ENCODE assay signal across 26 mouse cellular contexts in genomic region chr9:96237391-96237790, GRCm38 (mm10). TPM values are rescaled to one million over a fixed set of nuclear protein-coding genes. Genes with fewer than 3 reads are reported as not detected.
DNase-seq lines count a peak whose midpoint lies in the region; ATAC-seq and TF ChIP-seq lines count a peak whose summit lies in the region.
"Had no signal": no experiment of that assay in that cellular context is flagged by ENCODE, and none has a peak within 500 bp of the region (broad histone marks: within the 10 kb centered on the region; RNA-seq: fewer than 3 reads in every experiment).

No protein-coding gene starts in this region.

- H3K4me1 ChIP-seq in liver, embryonic 13.5 days (replicated peaks): peaks cover 40% of the 10 kb centered on the region
- peaks cover 22 to 27% of the 10 kb centered on the region in 2 experiments for H3K4me1 ChIP-seq in liver, embryonic 14.5 days (replicated peaks; ENCODE audit: control insufficient read depth in 2 of 2, insufficient read depth in 2 of 2, low read length in 1 of 2)
- H3K4me1 ChIP-seq: embryonic facial prominence, embryonic 12.5 days; embryonic facial prominence, embryonic 15.5 days; hindbrain, embryonic 12.5 days; hindbrain, embryonic 15.5 days had no signal

- TF ChIP-seq CTCF in liver, embryonic 14.5 days (IDR thresholded peaks at IDR 0.05; ENCODE audit: low read depth): no peak

- TF ChIP-seq EP300 in liver, embryonic 14.5 days (IDR thresholded peaks at IDR 0.05; ENCODE audit: low read depth): peak; percentile 48; the same call in 1 of the 2 replicates

- no peak overlapping the region; the same call in 1 of the 2 replicates for H3K27ac ChIP-seq in liver, embryonic 13.5 days
- H3K27ac ChIP-seq in liver, embryonic 14.5 days: no peak overlapping the region
- H3K27ac ChIP-seq: embryonic facial prominence, embryonic 12.5 days; embryonic facial prominence, embryonic 15.5 days; forebrain, embryonic 10.5 days; gastrocnemius, adult 2 months; hindbrain, embryonic 12.5 days; hindbrain, embryonic 15.5 days had no signal

- no peaks in the 10 kb centered on the region for H3K27me3 ChIP-seq in liver, embryonic 13.5 days
- no peaks in the 10 kb centered on the region for H3K27me3 ChIP-seq in liver, embryonic 14.5 days (ENCODE audit: control insufficient read depth, insufficient read depth, low read length)
- H3K27me3 ChIP-seq: CH12.LX; embryonic facial prominence, embryonic 12.5 days; embryonic facial prominence, embryonic 15.5 days; hindbrain, embryonic 12.5 days; hindbrain, embryonic 15.5 days had no signal

- H3K9ac ChIP-seq in liver, embryonic 13.5 days: peak overlapping the region; percentile 26; the same call in 1 of the 2 replicates
- H3K9ac ChIP-seq in liver, embryonic 14.5 days (replicated peaks): no peak overlapping the region
- H3K9ac ChIP-seq: embryonic facial prominence, embryonic 12.5 days; embryonic facial prominence, embryonic 15.5 days; forebrain, postnatal 0 days; hindbrain, embryonic 12.5 days; hindbrain, embryonic 15.5 days had no signal

- DNase-seq in liver, embryonic 13.5 days: no peak
- DNase-seq in liver: no peak
- DNase-seq in liver, embryonic 14.5 days (ENCODE audit: low read depth in 3 of 3, low spot score in 3 of 3): no peak
- no peak for DNase-seq in thymus, postnatal 10 days (ENCODE audit: low spot score in 2 of 2)
- no peak for DNase-seq in urinary bladder, postnatal 25 days (ENCODE audit: low spot score)
- DNase-seq: adrenal gland, adult 2 months; adrenal gland, postnatal 14 days; B cell, adult 2 months; cerebellum, adult 11 months; cerebellum, adult 2 months; cerebellum, adult 9-11 months; cerebellum, postnatal 25 days; forebrain, postnatal 0 days; gastrocnemius, adult 2 months; gastrocnemius, postnatal 14 days had no signal

- H3K4me2 ChIP-seq in liver, embryonic 13.5 days: no peak overlapping the region
- no peak overlapping the region for H3K4me2 ChIP-seq in liver, embryonic 14.5 days (ENCODE audit: low read depth)
- H3K4me2 ChIP-seq: embryonic facial prominence, embryonic 12.5 days; embryonic facial prominence, embryonic 15.5 days; heart, embryonic 11.5 days; hindbrain, embryonic 12.5 days; hindbrain, embryonic 15.5 days had no signal

- no peak for ATAC-seq in liver, embryonic 13.5 days (ENCODE audit: low read depth)
- no peak for ATAC-seq in liver, embryonic 14.5 days (ENCODE audit: insufficient read depth)
- ATAC-seq in megakaryocyte-erythroid progenitor cell, adult 5-6 weeks (replicated peaks; ENCODE audit: low FRiP score, low TSS enrichment, poor library complexity, severe bottlenecking): 0 out of 2 replicates have a peak, but pooled peaks have one; percentile 22
- ATAC-seq: forebrain, embryonic 14.5 days; forebrain, postnatal 0 days had no signal

- no peaks in the 10 kb centered on the region for H3K9me3 ChIP-seq in liver, embryonic 13.5 days (replicated peaks)
- no peaks in the 10 kb centered on the region for H3K9me3 ChIP-seq in liver, embryonic 14.5 days (ENCODE audit: control insufficient read depth, low read length)
- H3K9me3 ChIP-seq: embryonic facial prominence, embryonic 12.5 days; embryonic facial prominence, embryonic 15.5 days; forebrain, embryonic 10.5 days; G1E; hindbrain, embryonic 12.5 days; hindbrain, embryonic 15.5 days had no signal

- no peak overlapping the region for H3K4me3 ChIP-seq in liver, embryonic 13.5 days (replicated peaks)
- H3K4me3 ChIP-seq in liver, embryonic 14.5 days (ENCODE audit: insufficient read depth in 1 of 2, low read depth in 2 of 2, low read length in 2 of 2): no peak overlapping the region
- H3K4me3 ChIP-seq: embryonic facial prominence, embryonic 12.5 days; embryonic facial prominence, embryonic 15.5 days; erythroblast, embryonic 14.5 days; forebrain, embryonic 10.5 days; gastrocnemius, adult 2 months; hindbrain, embryonic 12.5 days; hindbrain, embryonic 15.5 days had no signal

- H3K36me3 ChIP-seq in liver, embryonic 13.5 days: no peaks in the 10 kb centered on the region
- no peaks in the 10 kb centered on the region for H3K36me3 ChIP-seq in liver, embryonic 14.5 days (replicated peaks; ENCODE audit: control insufficient read depth, insufficient read depth, low read depth)
- H3K36me3 ChIP-seq: embryonic facial prominence, embryonic 12.5 days; embryonic facial prominence, embryonic 15.5 days; hindbrain, embryonic 12.5 days; hindbrain, embryonic 15.5 days had no signal

- 88% methylated on average over 1 of the region's 1 CpGs for WGBS in liver, embryonic 13.5 days (ENCODE audit: insufficient replicate concordance)
- WGBS in liver, embryonic 14.5 days (ENCODE audit: insufficient replicate concordance): 64% methylated on average over 1 of the region's 1 CpGs

RNA-seq across cellular contexts. Expression of gene Tfdp2, which starts 41.3 kb away (rescaled TPM):
- 86.0 and 110 TPM in 2 replicates for polyA plus RNA-seq in liver, embryonic 13.5 days (2015; fragmentation: Nextera tagmentation; extraction: Ambion mirVana)
- polyA plus RNA-seq in liver, embryonic 14.5 days (2012; rRNA removed): 38.8 and 43.3 TPM in 2 replicates
- polyA plus RNA-seq in liver, embryonic 14.5 days (2014; fragmentation: Nextera tagmentation; extraction: Ambion mirVana): 101 and 106 TPM in 2 replicates
- 44.1 and 53.9 TPM in 2 replicates for total RNA-seq in megakaryocyte-erythroid progenitor cell, adult 5-6 weeks (2014; fragmentation: Nextera tagmentation)
- 67.6 and 88.7 TPM in 2 replicates for total RNA-seq in megakaryocyte-erythroid progenitor cell, adult 5-6 weeks (2017)
